Mouse (Mus musculus) liver, embryonic 15.5 days (tissue): ENCODE results near the gene Myo1b. TPM values are rescaled to one million over a fixed set of nuclear protein-coding genes. Genes with fewer than 3 reads are reported as not detected.

Experiments used
- ATAC-seq: fragments of 200-750 bp; cut with Nextera tagmentation; 2 replicates; pipeline ENCODE4 v1.8.0; 2017; ENCODE audit warnings: moderate number of reproducible peaks, mild to moderate bottlenecking, moderate library complexity; ENCODE audit not compliant: insufficient read depth
- H3K27ac ChIP-seq: fragments of 300-500 bp; sonication (generic); replicated peaks from 2 replicates; pipeline ENCODE4 v1.5.1; 2015; ENCODE audit warnings: mild to moderate bottlenecking, inconsistent platforms
- H3K27me3 ChIP-seq: fragments of 300-500 bp; sonication (generic); 2 replicates; pipeline ENCODE4 v1.6.1; 2015; ENCODE audit warnings: mild to moderate bottlenecking, inconsistent platforms
- H3K36me3 ChIP-seq: fragments of 300-500 bp; sonication (generic); replicated peaks from 2 replicates; pipeline ENCODE4 v1.6.1; 2015; ENCODE audit warnings: moderate library complexity, mild to moderate bottlenecking, inconsistent platforms
- H3K4me1 ChIP-seq: fragments of 300-500 bp; sonication (generic); replicated peaks from 2 replicates; pipeline ENCODE4 v1.6.1; 2015; ENCODE audit warnings: inconsistent platforms
- H3K4me2 ChIP-seq: fragments of 300-500 bp; sonication (generic); 2 replicates; pipeline ENCODE4 v1.6.1; 2015; ENCODE audit warnings: moderate library complexity, mild to moderate bottlenecking, inconsistent platforms
- H3K4me3 ChIP-seq: fragments of 300-500 bp; sonication (generic); replicated peaks from 2 replicates; pipeline ENCODE4 v1.5.1; 2015; ENCODE audit warnings: mild to moderate bottlenecking, inconsistent platforms
- H3K9ac ChIP-seq: fragments of 300-500 bp; sonication (generic); 2 replicates; pipeline ENCODE4 v1.6.1; 2015; ENCODE audit warnings: moderate library complexity, mild to moderate bottlenecking, inconsistent platforms
- H3K9me3 ChIP-seq: fragments of 300-500 bp; sonication (generic); replicated peaks from 2 replicates; pipeline ENCODE4 v1.6.1; 2016; ENCODE audit warnings: inconsistent platforms
- WGBS: fragments of 180-500 bp; shearing (Covaris S2); methylation state at CpG from one replicate; pipeline ENCODE4 v1.1.7; 2015; ENCODE audit warnings: mixed read lengths; ENCODE audit not compliant: insufficient replicate concordance; 5-methylcytosine and 5-hydroxymethylcytosine counted together
- polyA plus RNA-seq: library from polyadenylated mRNA; unstranded; fragments of >200 nt; fragmentation: Nextera tagmentation; extraction: Ambion mirVana; gene quantifications from 2 replicates; pipeline ENCODE4 v1.2.1, GENCODE M21; 2015

The Myo1b gene
- polyA plus RNA-seq, 1 experiment from 2014 or later, result 8.1 TPM

DNA sequence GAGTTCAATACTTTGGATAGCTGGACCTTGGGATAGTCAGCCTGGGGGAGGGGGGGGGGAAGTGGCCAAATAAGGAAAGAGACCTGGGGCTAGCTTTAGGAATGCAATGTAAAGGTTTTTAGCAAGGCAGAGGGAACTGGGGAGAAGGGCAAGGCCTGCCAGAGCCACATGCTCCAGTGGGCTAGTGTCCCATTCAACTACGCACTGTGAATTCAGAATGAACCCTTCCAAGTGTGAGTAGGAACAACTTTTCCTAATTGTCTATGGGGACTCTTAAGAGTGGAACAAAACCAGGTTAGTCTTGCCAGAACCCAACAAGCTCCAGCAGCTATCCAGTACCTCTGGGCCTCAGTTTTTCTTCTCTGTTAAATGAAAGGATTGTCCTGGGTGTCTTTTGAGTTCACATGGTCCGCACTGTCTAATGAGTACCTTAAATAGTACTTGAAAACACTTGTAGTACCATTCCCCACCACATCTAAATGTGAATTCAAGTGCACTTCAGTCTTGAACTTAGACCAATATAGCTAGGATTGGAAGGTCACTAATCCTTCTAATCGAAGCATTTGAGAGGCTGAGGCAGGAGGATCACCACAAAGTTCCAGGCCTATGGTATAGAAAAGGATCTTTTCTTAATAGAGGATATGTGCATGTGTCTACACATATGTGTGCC, 172.0 kb downstream of the Myo1b start:
- Histone ChIP-seq H3K4me3 (no peak overlapping the region), H3K4me1 (peaks cover 4% of the 10 kb centered on the region; the same call in 1 of the 2 replicates), H3K9me3 (no peaks in the 10 kb centered on the region), H3K36me3 (no peaks in the 10 kb centered on the region), H3K27ac (no peak overlapping the region), H3K4me2 (no peak overlapping the region), H3K9ac (no peak overlapping the region), H3K27me3 (no peaks in the 10 kb centered on the region)
- no peak for ATAC-seq
- 67% methylated on average over 3 of the region's 3 CpGs for WGBS

DNA sequence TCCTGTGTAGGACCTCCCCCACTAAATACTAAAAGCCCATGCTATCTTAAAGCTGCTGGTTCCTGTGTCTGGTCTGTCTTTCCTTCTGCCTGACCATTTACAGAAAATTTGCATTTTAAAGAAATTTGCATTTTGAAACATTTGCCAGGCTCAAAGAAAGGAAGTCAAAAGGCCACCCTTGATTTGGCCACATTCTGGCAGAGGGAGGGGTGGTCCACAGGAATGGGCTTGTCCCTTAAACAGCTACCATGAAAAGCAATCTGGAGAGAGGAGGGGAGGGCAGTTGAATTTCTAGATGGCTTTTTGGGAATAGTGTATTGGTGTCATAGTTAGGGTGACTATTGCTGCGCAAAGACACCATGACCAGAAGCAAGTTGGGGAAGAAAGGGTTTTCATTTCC, 173.3 kb downstream of the Myo1b start:
- Histone ChIP-seq H3K4me3 (no peak overlapping the region), H3K9me3 (no peaks in the 10 kb centered on the region), H3K27ac (no peak overlapping the region), H3K27me3 (no peaks in the 10 kb centered on the region), H3K4me2 (no peak overlapping the region), H3K9ac (no peak overlapping the region), H3K4me1 (peaks cover 4% of the 10 kb centered on the region; the same call in 1 of the 2 replicates), H3K36me3 (no peaks in the 10 kb centered on the region)
- WGBS, result 67% methylated on average over 1 of the region's 1 CpGs
- no peak for ATAC-seq

DNA sequence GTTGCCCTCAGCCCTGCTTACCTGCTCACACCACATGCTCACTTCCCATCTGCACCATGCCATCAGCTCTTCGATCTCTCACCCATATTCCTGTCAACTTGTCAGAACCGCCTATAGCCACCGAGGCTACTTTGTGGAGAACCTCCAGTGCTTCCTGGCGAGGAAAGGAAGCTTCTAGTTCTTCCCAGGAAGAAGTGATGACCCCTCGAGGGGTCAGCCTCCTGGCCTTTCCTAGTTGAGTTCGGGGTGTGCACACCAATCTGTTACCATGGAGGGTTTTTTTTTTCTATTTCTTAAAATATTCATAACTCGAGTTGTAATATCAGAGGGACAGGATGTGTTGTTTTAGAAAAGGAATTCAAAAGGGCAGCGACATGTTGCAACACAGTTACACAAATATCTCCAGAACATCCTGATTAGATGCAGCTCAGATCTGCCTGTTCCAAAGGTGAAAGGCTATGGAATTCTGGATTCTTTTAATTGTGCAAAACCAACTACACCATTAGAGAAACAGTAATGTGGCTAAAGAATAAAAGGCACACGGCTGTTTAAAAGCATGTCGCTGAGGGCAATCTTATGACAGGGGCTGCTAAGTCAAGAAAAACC, 175.1 kb downstream of the Myo1b start:
- Histone ChIP-seq H3K4me2 (no peak overlapping the region), H3K9me3 (no peaks in the 10 kb centered on the region), H3K27ac (no peak overlapping the region), H3K4me1 (peaks cover 4% of the 10 kb centered on the region; the same call in 1 of the 2 replicates), H3K4me3 (no peak overlapping the region), H3K36me3 (no peaks in the 10 kb centered on the region), H3K27me3 (no peaks in the 10 kb centered on the region), H3K9ac (no peak overlapping the region)
- WGBS, result 47% methylated on average over 10 of the region's 10 CpGs
- no peak for ATAC-seq

DNA sequence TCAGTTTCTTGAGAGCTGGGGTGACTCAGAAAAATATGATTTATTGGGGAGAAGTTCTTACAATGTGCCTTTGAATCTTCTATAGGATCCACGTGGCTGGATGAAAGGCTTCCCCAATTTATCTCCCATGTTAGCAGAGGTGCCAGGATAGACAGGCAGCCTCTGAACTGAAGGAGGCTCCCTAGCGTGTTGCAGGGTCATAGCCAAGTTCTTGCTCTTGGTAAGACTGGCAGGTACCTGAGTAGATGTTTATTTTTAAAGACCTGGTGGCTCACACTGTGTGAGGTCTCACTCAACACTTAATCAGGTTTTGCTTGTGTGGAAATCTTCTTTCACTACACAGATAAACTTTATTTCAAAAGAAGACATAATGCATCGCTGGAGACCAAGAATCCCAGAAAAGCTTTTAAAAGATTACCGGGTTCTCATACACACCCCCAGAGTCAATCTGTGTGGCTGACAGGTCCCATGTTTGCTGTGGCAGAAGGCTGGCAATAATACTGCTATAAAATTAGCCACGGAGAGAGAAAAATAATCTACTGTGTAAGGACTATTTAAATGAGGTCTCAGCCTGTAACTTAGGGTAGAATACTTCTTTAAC, 176.5 kb downstream of the Myo1b start:
- Histone ChIP-seq H3K27ac (no peak overlapping the region), H3K4me1 (peaks cover 4% of the 10 kb centered on the region; the same call in 1 of the 2 replicates), H3K9ac (no peak overlapping the region), H3K9me3 (no peaks in the 10 kb centered on the region), H3K4me2 (no peak overlapping the region), H3K36me3 (no peaks in the 10 kb centered on the region), H3K27me3 (no peaks in the 10 kb centered on the region), H3K4me3 (no peak overlapping the region)
- ATAC-seq, result no peak
- WGBS, result 62% methylated on average over 5 of the region's 5 CpGs

DNA sequence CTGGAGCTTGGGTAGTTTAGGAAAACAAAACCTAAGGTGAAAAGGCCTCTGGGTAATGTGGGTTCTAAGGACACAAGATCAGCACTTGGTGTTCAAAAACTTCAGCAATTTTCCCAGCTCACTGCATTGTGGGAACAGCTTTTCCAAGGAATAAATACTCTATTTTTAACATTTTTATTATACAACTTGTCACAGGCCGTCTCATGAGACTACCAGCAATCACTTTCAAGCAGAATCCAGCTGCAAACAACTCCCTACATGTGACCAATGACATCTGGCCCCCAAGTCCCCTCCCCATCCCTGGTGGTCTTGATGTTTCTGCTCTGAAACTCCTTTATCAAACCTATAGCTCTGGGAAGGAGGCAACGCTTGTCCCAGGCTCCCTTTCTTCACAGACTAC, 179.0 kb downstream of the Myo1b start:
- no peak overlapping the region for H3K4me2 ChIP-seq
- 52% methylated on average over 2 of the region's 2 CpGs for WGBS
- peaks cover 4% of the 10 kb centered on the region; the same call in 1 of the 2 replicates for H3K4me1 ChIP-seq
- H3K27ac ChIP-seq, result no peak overlapping the region
- H3K9ac ChIP-seq, result no peak overlapping the region
- ATAC-seq, result no peak
- H3K4me3 ChIP-seq, result no peak overlapping the region
- H3K9me3 ChIP-seq, result no peaks in the 10 kb centered on the region
- H3K27me3 ChIP-seq, result no peaks in the 10 kb centered on the region
- no peaks in the 10 kb centered on the region for H3K36me3 ChIP-seq

DNA sequence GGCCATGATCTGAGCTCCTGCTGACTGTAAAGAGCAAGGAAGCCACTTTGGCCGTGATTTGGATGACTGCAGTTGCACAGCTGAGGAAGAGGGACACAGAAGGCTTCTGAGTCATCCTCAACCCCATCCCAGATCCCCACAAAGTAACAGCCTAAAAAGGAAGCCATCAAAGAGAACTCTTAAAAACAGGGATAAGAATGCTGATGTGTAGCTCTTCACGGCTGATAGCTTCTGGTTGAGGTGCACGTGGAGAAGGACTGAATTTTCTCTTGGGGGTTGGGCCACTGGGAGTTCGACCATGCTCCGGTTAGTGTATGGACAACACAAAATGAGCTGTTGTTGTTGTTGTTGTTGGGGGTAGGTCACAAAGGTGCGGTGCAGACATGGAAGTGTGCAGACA, 181.2 kb downstream of the Myo1b start:
- Histone ChIP-seq H3K9me3 (no peaks in the 10 kb centered on the region), H3K36me3 (no peaks in the 10 kb centered on the region), H3K27me3 (no peaks in the 10 kb centered on the region), H3K4me2 (no peak overlapping the region), H3K9ac (no peak overlapping the region), H3K4me3 (no peak overlapping the region), H3K4me1 (no peaks in the 10 kb centered on the region), H3K27ac (no peak overlapping the region)
- 59% methylated on average over 6 of the region's 6 CpGs for WGBS
- no peak for ATAC-seq

DNA sequence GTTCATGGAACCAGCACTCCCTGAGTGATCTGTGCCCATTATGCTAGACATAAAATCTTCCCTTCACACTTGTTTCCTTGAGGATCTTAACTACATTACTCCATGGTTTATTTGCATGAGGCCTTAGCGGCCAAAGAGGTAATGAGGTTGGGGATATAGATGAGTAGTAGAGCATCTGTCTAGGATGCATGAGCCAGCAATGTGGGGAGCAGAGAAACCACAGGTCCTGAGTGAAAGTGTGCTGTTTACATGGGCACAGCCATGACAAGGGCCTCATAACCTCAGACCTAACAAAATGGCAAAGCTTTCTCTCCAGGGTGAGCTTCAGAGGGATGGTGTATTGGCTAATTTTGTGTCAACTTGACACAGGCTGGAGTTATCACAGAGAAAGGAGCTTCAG, 186.5 kb downstream of the Myo1b start:
- no peaks in the 10 kb centered on the region for H3K27me3 ChIP-seq
- 70% methylated on average over 1 of the region's 1 CpGs for WGBS

DNA sequence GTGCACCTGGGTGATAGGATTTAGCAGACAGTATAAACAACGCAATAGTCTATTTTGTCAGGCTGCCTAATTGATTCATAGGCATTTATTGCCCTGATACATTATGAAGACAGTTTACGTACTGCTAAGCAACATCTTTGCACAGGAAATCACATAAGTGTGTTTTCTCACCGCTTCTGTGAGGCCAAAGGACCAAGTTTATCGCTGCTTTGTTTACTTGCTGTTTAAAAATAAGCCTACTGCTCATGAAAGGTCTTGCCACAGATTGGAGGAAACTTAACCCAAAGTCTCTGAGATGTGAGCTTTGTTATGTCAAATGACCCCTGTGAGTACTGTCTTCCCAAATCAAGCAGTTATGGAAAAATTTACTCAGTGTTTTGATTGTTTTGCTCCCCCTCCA, 187.1 kb downstream of the Myo1b start:
- no peak overlapping the region for H3K9ac ChIP-seq
- WGBS, result 66% methylated on average over 4 of the region's 4 CpGs

More for the DNA sequence above, 186.5 kb downstream of the Myo1b start:
- Histone ChIP-seq H3K4me3 (no peak overlapping the region), H3K4me2 (no peak overlapping the region), H3K27ac (no peak overlapping the region), H3K36me3 (no peaks in the 10 kb centered on the region), H3K4me1 (no peaks in the 10 kb centered on the region), H3K9me3 (no peaks in the 10 kb centered on the region), H3K9ac (no peak overlapping the region)
- ATAC-seq, result no peak

DNA sequence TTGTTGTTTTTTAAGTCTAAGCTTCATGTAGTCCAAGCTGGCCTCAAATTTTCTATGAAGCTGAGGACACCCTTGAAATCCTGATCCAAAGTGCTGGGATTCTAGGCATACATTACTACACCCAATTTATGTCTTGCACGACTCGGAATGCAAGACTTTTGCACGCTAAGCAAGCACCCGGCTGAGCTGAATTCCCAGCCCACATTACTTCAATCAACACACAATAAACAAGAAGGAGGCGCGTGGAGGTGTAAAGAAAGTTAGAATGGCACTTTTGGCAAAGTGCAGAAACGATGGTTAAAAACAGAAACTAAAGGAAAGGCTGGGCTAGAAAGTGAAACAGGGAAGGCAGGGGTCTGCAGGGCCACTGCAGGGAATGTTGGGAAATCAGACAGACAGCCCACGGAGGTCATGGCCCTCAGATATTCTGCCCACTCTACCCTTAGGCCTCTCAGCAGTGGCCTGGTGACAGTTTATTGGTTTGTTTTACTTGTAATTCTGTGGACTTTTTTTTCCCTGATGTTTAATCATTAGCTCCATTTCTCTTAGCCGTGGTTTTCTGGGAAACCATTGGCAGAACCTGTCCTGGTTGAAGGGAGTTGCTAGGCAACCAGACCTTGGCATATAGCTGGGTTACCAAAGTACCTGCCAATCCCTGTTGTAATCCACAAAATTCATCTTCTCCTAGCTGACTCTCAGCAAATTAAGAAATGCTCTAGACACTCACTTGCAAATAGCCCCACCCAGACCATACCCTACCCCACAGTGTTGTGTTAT, 195.8 kb downstream of the Myo1b start:
- 59% methylated on average over 9 of the region's 9 CpGs for WGBS
- Histone ChIP-seq H3K36me3 (no peaks in the 10 kb centered on the region), H3K4me3 (no peak overlapping the region), H3K9me3 (no peaks in the 10 kb centered on the region), H3K27me3 (no peaks in the 10 kb centered on the region), H3K4me1 (no peaks in the 10 kb centered on the region), H3K9ac (no peak overlapping the region), H3K27ac (no peak overlapping the region), H3K4me2 (no peak overlapping the region)
- ATAC-seq, result peak; percentile 81

More for the DNA sequence above, 187.1 kb downstream of the Myo1b start:
- H3K27ac ChIP-seq, result no peak overlapping the region
- no peak overlapping the region for H3K4me2 ChIP-seq
- H3K9me3 ChIP-seq, result no peaks in the 10 kb centered on the region
- no peaks in the 10 kb centered on the region for H3K36me3 ChIP-seq
- H3K27me3 ChIP-seq, result no peaks in the 10 kb centered on the region
- no peaks in the 10 kb centered on the region for H3K4me1 ChIP-seq
- ATAC-seq, result no peak
- no peak overlapping the region for H3K4me3 ChIP-seq

DNA sequence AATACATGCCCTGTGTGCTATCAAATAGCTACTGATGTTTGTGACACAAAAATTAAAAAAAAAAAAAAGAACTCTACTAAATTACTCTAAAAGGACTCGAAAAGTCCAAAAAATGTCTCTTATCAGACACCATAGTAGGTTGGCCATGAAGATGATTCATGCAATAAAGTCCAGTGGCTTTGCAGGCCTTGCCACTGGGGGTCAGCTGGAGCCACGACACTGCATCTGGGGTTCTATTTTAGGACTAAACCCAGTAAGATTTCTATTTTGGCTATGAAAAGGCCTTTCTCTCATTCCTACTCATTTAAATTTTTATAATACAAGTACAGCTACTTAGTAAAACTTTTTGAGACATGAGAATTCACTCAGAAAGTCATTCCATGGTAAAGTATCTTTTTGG, 205.0 kb downstream of the Myo1b start:
- no peaks in the 10 kb centered on the region for H3K27me3 ChIP-seq
- WGBS, result 45% methylated on average over 2 of the region's 2 CpGs
- H3K4me1 ChIP-seq, result no peaks in the 10 kb centered on the region
- H3K9me3 ChIP-seq, result no peaks in the 10 kb centered on the region
- H3K27ac ChIP-seq, result no peak overlapping the region
- H3K4me3 ChIP-seq, result no peak overlapping the region
- no peak overlapping the region for H3K4me2 ChIP-seq
- H3K36me3 ChIP-seq, result no peaks in the 10 kb centered on the region
- no peak for ATAC-seq
- no peak overlapping the region for H3K9ac ChIP-seq

DNA sequence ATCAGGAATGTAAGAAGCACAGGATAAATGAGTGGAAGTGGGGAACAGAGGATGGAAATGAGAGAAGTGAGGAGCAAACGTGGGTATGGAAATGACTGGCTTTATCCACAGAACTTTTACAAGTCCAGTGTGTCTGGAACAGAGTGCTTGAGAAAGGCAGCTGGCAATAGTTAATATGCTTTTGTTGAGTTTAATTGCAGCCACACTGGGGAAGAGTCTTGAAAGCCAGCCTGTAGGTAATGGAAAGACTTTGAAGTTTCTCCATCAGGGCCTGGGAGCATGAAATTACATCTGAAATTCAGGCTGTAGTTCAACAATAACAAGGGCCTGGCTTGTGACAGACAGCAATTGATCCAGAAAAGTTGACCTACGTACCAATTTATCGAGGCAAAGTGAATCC, 209.8 kb downstream of the Myo1b start:
- Histone ChIP-seq H3K9ac (no peak overlapping the region), H3K4me2 (no peak overlapping the region), H3K9me3 (no peaks in the 10 kb centered on the region), H3K27ac (no peak overlapping the region), H3K4me3 (no peak overlapping the region), H3K27me3 (no peaks in the 10 kb centered on the region), H3K4me1 (no peaks in the 10 kb centered on the region), H3K36me3 (no peaks in the 10 kb centered on the region)
- WGBS, result 66% methylated on average over 3 of the region's 3 CpGs
- no peak for ATAC-seq
